Mouse (Mus musculus) embryonic facial prominence, embryonic 10.5 days (tissue): ENCODE measurements around the gene Ptprd. TPM values are rescaled to one million over a fixed set of nuclear protein-coding genes. Genes with fewer than 3 reads are reported as not detected.

Experiments used
- DNase-seq: peaks from one replicate; pipeline ENCODE4 v3.0.0-alpha.2; 2017; ENCODE audit warnings: low spot score
- H3K27ac ChIP-seq: fragments of 300-500 bp; sonication (generic); replicated peaks from 2 replicates; pipeline ENCODE4 v1.5.1; 2016; ENCODE audit warnings: mild to moderate bottlenecking
- H3K27me3 ChIP-seq: fragments of 300-500 bp; sonication (generic); replicated peaks from 2 replicates; pipeline ENCODE4 v1.6.1; 2016; ENCODE audit warnings: low read depth, mild to moderate bottlenecking; ENCODE audit not compliant: poor library complexity, severe bottlenecking
- H3K36me3 ChIP-seq: fragments of 300-500 bp; sonication (generic); replicated peaks from 2 replicates; pipeline ENCODE4 v1.6.1; 2016; ENCODE audit warnings: mild to moderate bottlenecking, moderate library complexity
- H3K4me1 ChIP-seq: fragments of 300-500 bp; sonication (generic); 2 replicates; pipeline ENCODE4 v1.6.1; 2016
- H3K4me3 ChIP-seq: fragments of 300-500 bp; sonication (generic); 2 replicates; pipeline ENCODE4 v1.5.1; 2016; ENCODE audit warnings: mild to moderate bottlenecking, moderate library complexity
- H3K9me3 ChIP-seq: fragments of 300-500 bp; sonication (generic); 2 replicates; pipeline ENCODE4 v1.6.1; 2016; ENCODE audit warnings: mild to moderate bottlenecking
- WGBS: fragments of 180-500 bp; shearing (Covaris S2); methylation state at CpG from one replicate; pipeline ENCODE4 v1.1.7; 2016; 5-methylcytosine and 5-hydroxymethylcytosine counted together
- polyA plus RNA-seq: library from polyadenylated mRNA; unstranded; fragments of >200 nt; fragmentation: Nextera tagmentation; extraction: Ambion mirVana; gene quantifications from 2 replicates; pipeline ENCODE4 v1.2.1, GENCODE M21; 2016

The Ptprd gene
- polyA plus RNA-seq, 1 experiment from 2014 or later: 11.7 TPM

GRCm38 (mm10) chr4:77251188-77251587 is 960.6 kb downstream of the Ptprd start:
- Histone ChIP-seq H3K4me3 (no peak overlapping the region), H3K4me1 (no peaks in the 10 kb centered on the region), H3K27me3 (no peaks in the 10 kb centered on the region), H3K27ac (no peak overlapping the region), H3K36me3 (no peaks in the 10 kb centered on the region), H3K9me3 (no peaks in the 10 kb centered on the region)
- 70% methylated on average over 4 of the region's 4 CpGs for WGBS
- no peak for DNase-seq

GRCm38 (mm10) chr4:77249801-77250200 is 962.0 kb downstream of the Ptprd start:
- Histone ChIP-seq H3K4me1 (no peaks in the 10 kb centered on the region), H3K36me3 (no peaks in the 10 kb centered on the region), H3K9me3 (no peaks in the 10 kb centered on the region), H3K27ac (no peak overlapping the region), H3K4me3 (no peak overlapping the region), H3K27me3 (no peaks in the 10 kb centered on the region)
- DNase-seq: no peak
- WGBS: 48% methylated on average over 1 of the region's 1 CpGs

- WGBS: 86% methylated on average over 1 of the region's 1 CpGs
- no peaks in the 10 kb centered on the region for H3K36me3 ChIP-seq
- DNase-seq: no peak
- H3K4me1 ChIP-seq: no peaks in the 10 kb centered on the region
- no peak overlapping the region for H3K4me3 ChIP-seq
- no peaks in the 10 kb centered on the region for H3K27me3 ChIP-seq
- H3K27ac ChIP-seq: no peak overlapping the region
- no peaks in the 10 kb centered on the region for H3K9me3 ChIP-seq
Observed at GRCm38 (mm10) chr4:77248918-77249317, 962.8 kb downstream of the Ptprd start.

- Histone ChIP-seq H3K36me3 (no peaks in the 10 kb centered on the region), H3K9me3 (no peaks in the 10 kb centered on the region), H3K4me3 (no peak overlapping the region), H3K4me1 (no peaks in the 10 kb centered on the region), H3K27me3 (no peaks in the 10 kb centered on the region), H3K27ac (no peak overlapping the region)
- 86% methylated on average over 6 of the region's 6 CpGs for WGBS
- DNase-seq: no peak
Observed at GRCm38 (mm10) chr4:77241852-77242455, 969.8 kb downstream of the Ptprd start.

- no peak for DNase-seq
- Histone ChIP-seq H3K36me3 (no peaks in the 10 kb centered on the region), H3K9me3 (no peaks in the 10 kb centered on the region), H3K4me3 (no peak overlapping the region), H3K27me3 (no peaks in the 10 kb centered on the region), H3K27ac (no peak overlapping the region), H3K4me1 (no peaks in the 10 kb centered on the region)
- 58% methylated on average over 1 of the region's 1 CpGs for WGBS
Observed at GRCm38 (mm10) chr4:77238144-77238543, 973.6 kb downstream of the Ptprd start.

GRCm38 (mm10) chr4:77233243-77233642 is 978.5 kb downstream of the Ptprd start:
- DNase-seq: no peak
- Histone ChIP-seq H3K36me3 (no peaks in the 10 kb centered on the region), H3K27me3 (no peaks in the 10 kb centered on the region), H3K4me3 (no peak overlapping the region), H3K4me1 (no peaks in the 10 kb centered on the region), H3K27ac (no peak overlapping the region), H3K9me3 (no peaks in the 10 kb centered on the region)
- 79% methylated on average over 2 of the region's 2 CpGs for WGBS

GRCm38 (mm10) chr4:77168866-77169265 is 1042.9 kb downstream of the Ptprd start:
- whole genome bisulfite sequencing: 86% methylated on average over 8 of the region's 8 CpGs

GRCm38 (mm10) chr4:77157601-77158000 is 1054.2 kb downstream of the Ptprd start:
- Histone ChIP-seq H3K36me3 (no peaks in the 10 kb centered on the region), H3K27me3 (no peaks in the 10 kb centered on the region), H3K9me3 (no peaks in the 10 kb centered on the region), H3K4me3 (no peak overlapping the region), H3K4me1 (no peaks in the 10 kb centered on the region), H3K27ac (no peak overlapping the region)
- 90% methylated on average over 3 of the region's 3 CpGs for WGBS
- no peak for DNase-seq

More at GRCm38 (mm10) chr4:77168866-77169265, 1042.9 kb downstream of the Ptprd start:
- no peaks in the 10 kb centered on the region for H3K9me3 ChIP-seq
- H3K4me3 ChIP-seq: no peak overlapping the region
- no peaks in the 10 kb centered on the region for H3K36me3 ChIP-seq
- DNase-seq: no peak
- no peaks in the 10 kb centered on the region for H3K4me1 ChIP-seq
- H3K27me3 ChIP-seq: no peaks in the 10 kb centered on the region
- no peak overlapping the region for H3K27ac ChIP-seq

GRCm38 (mm10) chr4:77155561-77155960 is 1056.2 kb downstream of the Ptprd start:
- no peak for DNase-seq
- H3K9me3 ChIP-seq: no peaks in the 10 kb centered on the region
- H3K27me3 ChIP-seq: no peaks in the 10 kb centered on the region
- no peak overlapping the region for H3K4me3 ChIP-seq
- H3K4me1 ChIP-seq: no peaks in the 10 kb centered on the region
- H3K27ac ChIP-seq: no peak overlapping the region
- no peaks in the 10 kb centered on the region for H3K36me3 ChIP-seq
- 84% methylated on average over 2 of the region's 2 CpGs for WGBS

GRCm38 (mm10) chr4:77155037-77155436 is 1056.7 kb downstream of the Ptprd start:
- 95% methylated on average over 1 of the region's 1 CpGs for WGBS

GRCm38 (mm10) chr4:77124852-77125251 is 1086.9 kb downstream of the Ptprd start:
- Histone ChIP-seq H3K4me3 (no peak overlapping the region), H3K27me3 (no peaks in the 10 kb centered on the region), H3K36me3 (no peaks in the 10 kb centered on the region), H3K27ac (no peak overlapping the region), H3K4me1 (no peaks in the 10 kb centered on the region), H3K9me3 (no peaks in the 10 kb centered on the region)
- no peak for DNase-seq
- WGBS: 91% methylated on average over 2 of the region's 2 CpGs

More at GRCm38 (mm10) chr4:77155037-77155436, 1056.7 kb downstream of the Ptprd start:
- no peaks in the 10 kb centered on the region for H3K4me1 ChIP-seq
- no peaks in the 10 kb centered on the region for H3K27me3 ChIP-seq
- H3K9me3 ChIP-seq: no peaks in the 10 kb centered on the region
- no peaks in the 10 kb centered on the region for H3K36me3 ChIP-seq
- H3K27ac ChIP-seq: no peak overlapping the region
- no peak overlapping the region for H3K4me3 ChIP-seq
- DNase-seq: no peak

GRCm38 (mm10) chr4:77110894-77111293 is 1100.9 kb downstream of the Ptprd start:
- Histone ChIP-seq H3K4me1 (no peaks in the 10 kb centered on the region), H3K9me3 (no peaks in the 10 kb centered on the region), H3K27me3 (no peaks in the 10 kb centered on the region), H3K36me3 (no peaks in the 10 kb centered on the region), H3K27ac (no peak overlapping the region), H3K4me3 (no peak overlapping the region)
- DNase-seq: no peak
- 80% methylated on average over 1 of the region's 1 CpGs for WGBS

- WGBS: 83% methylated on average over 2 of the region's 2 CpGs
- Histone ChIP-seq H3K4me1 (no peaks in the 10 kb centered on the region), H3K9me3 (no peaks in the 10 kb centered on the region), H3K27me3 (no peaks in the 10 kb centered on the region), H3K36me3 (no peaks in the 10 kb centered on the region), H3K4me3 (no peak overlapping the region), H3K27ac (no peak overlapping the region)
- no peak for DNase-seq
Observed at GRCm38 (mm10) chr4:77107291-77107690, 1104.5 kb downstream of the Ptprd start.
